Mouse (Mus musculus): ENCODE data around the gene Usp12. TPM values are rescaled to one million over a fixed set of nuclear protein-coding genes. Genes with fewer than 3 reads are reported as not detected.

Gene Usp12
- 22.1 and 23.0 TPM in 2 replicates for polyA plus RNA-seq (2015; fragmentation: Nextera tagmentation; extraction: Ambion mirVana)

DNA sequence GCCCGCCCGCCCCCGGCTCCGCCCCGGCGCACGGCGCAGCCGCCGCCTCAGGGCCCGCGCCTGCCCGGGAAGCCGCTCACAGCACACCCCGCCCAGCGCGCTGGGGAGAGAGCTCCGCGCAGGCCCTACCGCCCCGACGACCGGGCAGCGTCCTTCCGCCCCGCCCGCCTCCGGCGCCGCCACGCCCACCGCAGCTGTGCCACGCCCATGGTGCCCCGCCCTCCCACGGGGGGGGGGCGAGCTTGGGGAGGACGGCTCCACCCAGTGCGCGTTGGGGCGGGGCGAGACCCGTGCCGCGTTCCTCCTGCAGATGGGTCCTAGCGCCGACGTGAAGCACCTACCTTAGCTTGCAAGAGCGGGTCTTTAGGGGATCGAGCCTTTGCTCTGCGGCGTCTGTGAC, at the start of gene Usp12:
Gene Usp12, minus strand, starts transcription at position 154 of the 400 bp plus-strand sequence.
- WGBS: under 1% methylated on average over 31 of the region's 51 CpGs

DNA sequence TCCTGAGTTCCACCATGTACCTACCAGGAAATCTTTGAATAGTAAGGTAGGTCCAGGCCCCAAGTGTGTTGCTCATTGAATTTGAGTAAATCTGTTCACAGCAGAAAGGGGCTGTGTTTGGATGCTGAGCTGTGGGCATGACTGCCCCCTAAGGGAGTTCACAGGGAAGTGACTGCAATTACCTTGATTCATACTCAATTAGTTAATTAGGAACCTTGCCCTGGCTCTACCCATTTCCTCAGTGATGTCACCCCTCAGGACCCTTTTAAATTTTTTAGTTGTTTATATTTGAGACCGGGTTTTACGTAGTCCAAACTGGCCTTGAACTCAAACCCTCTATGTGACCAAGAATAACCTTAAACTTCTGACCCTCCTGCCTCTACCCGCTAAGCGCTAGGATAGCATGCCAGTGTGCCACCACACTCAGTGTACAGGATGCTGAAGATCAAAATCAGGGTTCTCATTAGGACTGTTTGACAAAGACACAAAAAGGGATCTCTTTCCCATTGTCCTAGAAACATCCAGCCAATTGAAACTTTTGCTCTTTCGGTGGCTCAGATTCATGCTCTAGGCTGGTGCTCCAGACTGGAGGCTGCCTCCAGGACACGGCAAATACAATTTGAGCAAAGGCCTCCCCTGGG, 49.6 kb upstream of the Usp12 start:
- H3K27ac ChIP-seq (ENCODE audit: low read length): peak overlapping the region; percentile 81
- H3K4me1 ChIP-seq (ENCODE audit: insufficient read depth, low read length): peaks cover 30% of the 10 kb centered on the region
- peaks cover 3% of the 10 kb centered on the region; the same call in 1 of the 2 replicates for H3K36me3 ChIP-seq (ENCODE audit: insufficient read depth, low read length)
- H3K4me3 ChIP-seq (ENCODE audit: low read length): peak overlapping the region; percentile 70
- peak overlapping the region; percentile 85 for H3K9ac ChIP-seq (replicated peaks; ENCODE audit: low read length)
- peak; percentile 25; the same call in 1 of the 2 replicates for ATAC-seq (ENCODE audit: low FRiP score, low TSS enrichment)
- H3K27me3 ChIP-seq (ENCODE audit: insufficient read depth, low read length): no peaks in the 10 kb centered on the region
- WGBS: 8% methylated on average over 6 of the region's 6 CpGs
- H3K4me2 ChIP-seq (replicated peaks; ENCODE audit: low read depth, low read length): peak overlapping the region; percentile 94
- no peaks in the 10 kb centered on the region for H3K9me3 ChIP-seq (ENCODE audit: low read length)

More for the DNA sequence above, at the start of gene Usp12:
- H3K4me3 ChIP-seq (ENCODE audit: low read length): peak within 1 kb of the TSS; percentile 98
- peak; percentile 98 for ATAC-seq (ENCODE audit: low FRiP score, low TSS enrichment)
- no peaks in the 10 kb centered on the region for H3K36me3 ChIP-seq (ENCODE audit: insufficient read depth, low read length)
- no peaks in the 10 kb centered on the region for H3K27me3 ChIP-seq (ENCODE audit: insufficient read depth, low read length)
- peak within 1 kb of the TSS; percentile 79 for H3K4me2 ChIP-seq (replicated peaks; ENCODE audit: low read depth, low read length)
- H3K27ac ChIP-seq (ENCODE audit: low read length): peak within 1 kb of the TSS; percentile 94
- H3K4me1 ChIP-seq (ENCODE audit: insufficient read depth, low read length): peaks cover 38% of the 10 kb centered on the region
- peak within 1 kb of the TSS; percentile 97 for H3K9ac ChIP-seq (replicated peaks; ENCODE audit: low read length)
- H3K9me3 ChIP-seq (ENCODE audit: low read length): no peaks in the 10 kb centered on the region

DNA sequence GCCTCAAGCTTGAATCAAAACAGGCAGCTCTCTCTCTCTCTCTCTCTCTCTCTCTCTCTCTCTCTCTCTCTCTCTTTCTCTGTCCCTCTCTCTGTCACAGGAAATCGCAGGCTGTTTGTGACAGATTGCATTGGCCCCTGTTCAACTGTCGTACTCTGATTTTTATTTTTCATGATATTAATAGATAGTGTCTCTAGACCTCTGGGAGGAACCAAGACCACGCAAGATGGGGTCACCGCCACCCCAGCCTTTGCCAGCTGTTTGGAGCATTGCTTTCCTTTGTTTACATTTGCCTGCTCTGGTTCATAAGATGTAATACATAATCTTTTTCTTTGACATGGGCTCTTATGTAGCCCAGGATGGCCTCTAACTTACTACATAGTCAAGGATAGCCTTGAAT, 47.2 kb upstream of the Usp12 start:
- H3K9ac ChIP-seq (replicated peaks; ENCODE audit: low read length): no peak overlapping the region
- no peaks in the 10 kb centered on the region for H3K27me3 ChIP-seq (ENCODE audit: insufficient read depth, low read length)
- no peaks in the 10 kb centered on the region for H3K9me3 ChIP-seq (ENCODE audit: low read length)
- no peak for ATAC-seq (ENCODE audit: low FRiP score, low TSS enrichment)
- H3K4me2 ChIP-seq (replicated peaks; ENCODE audit: low read depth, low read length): no peak overlapping the region
- WGBS: 80% methylated on average over 4 of the region's 4 CpGs
- no peak overlapping the region for H3K27ac ChIP-seq (ENCODE audit: low read length)
- peaks cover 25% of the 10 kb centered on the region for H3K4me1 ChIP-seq (ENCODE audit: insufficient read depth, low read length)
- no peak overlapping the region for H3K4me3 ChIP-seq (ENCODE audit: low read length)
- H3K36me3 ChIP-seq (ENCODE audit: insufficient read depth, low read length): peaks cover 12% of the 10 kb centered on the region

GRCm38 (mm10) chr5:146841301-146841700, 46.5 kb upstream of the Usp12 start:
- WGBS: 49% methylated on average over 5 of the region's 5 CpGs
- Histone ChIP-seq H3K36me3 (ENCODE audit: insufficient read depth, low read length) (peaks cover 19% of the 10 kb centered on the region), H3K9ac (replicated peaks; ENCODE audit: low read length) (no peak overlapping the region), H3K4me1 (ENCODE audit: insufficient read depth, low read length) (peaks cover 19% of the 10 kb centered on the region), H3K27me3 (ENCODE audit: insufficient read depth, low read length) (no peaks in the 10 kb centered on the region), H3K9me3 (ENCODE audit: low read length) (no peaks in the 10 kb centered on the region), H3K4me3 (ENCODE audit: low read length) (no peak overlapping the region), H3K4me2 (replicated peaks; ENCODE audit: low read depth, low read length) (no peak overlapping the region), H3K27ac (ENCODE audit: low read length) (0 out of 2 replicates have a peak overlapping the region, but pooled peaks have one; percentile 23)
- ATAC-seq (ENCODE audit: low FRiP score, low TSS enrichment): no peak

DNA sequence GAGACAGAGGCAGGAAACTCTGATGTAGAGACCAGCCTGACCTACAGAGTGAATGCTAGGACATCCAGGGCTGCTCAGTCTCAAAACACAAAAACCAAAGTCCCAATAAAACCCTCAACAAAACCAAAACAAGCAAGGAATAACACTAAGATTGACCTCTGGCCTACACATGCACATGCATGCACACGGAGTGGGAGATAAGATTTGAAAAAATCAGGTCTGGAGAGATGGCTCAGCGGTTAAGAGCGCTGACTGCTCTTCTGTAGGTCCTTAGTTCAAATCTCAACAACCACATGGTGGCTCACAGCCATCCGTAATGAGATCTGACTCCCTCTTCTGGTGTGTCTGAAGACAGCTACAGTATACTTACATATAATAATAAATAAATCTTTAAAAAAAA, 45.6 kb upstream of the Usp12 start:
- Histone ChIP-seq H3K9me3 (ENCODE audit: low read length) (no peaks in the 10 kb centered on the region), H3K9ac (replicated peaks; ENCODE audit: low read length) (no peak overlapping the region), H3K27me3 (ENCODE audit: insufficient read depth, low read length) (no peaks in the 10 kb centered on the region), H3K4me1 (ENCODE audit: insufficient read depth, low read length) (peaks cover 13% of the 10 kb centered on the region), H3K27ac (ENCODE audit: low read length) (no peak overlapping the region), H3K4me3 (ENCODE audit: low read length) (no peak overlapping the region), H3K4me2 (replicated peaks; ENCODE audit: low read depth, low read length) (no peak overlapping the region), H3K36me3 (ENCODE audit: insufficient read depth, low read length) (peaks cover 27% of the 10 kb centered on the region)
- 80% methylated on average over 4 of the region's 4 CpGs for WGBS
- no peak for ATAC-seq (ENCODE audit: low FRiP score, low TSS enrichment)

- Histone ChIP-seq H3K4me1 (ENCODE audit: insufficient read depth, low read length) (peaks cover 17% of the 10 kb centered on the region), H3K9me3 (ENCODE audit: low read length) (no peaks in the 10 kb centered on the region), H3K4me3 (ENCODE audit: low read length) (no peak overlapping the region), H3K27me3 (ENCODE audit: insufficient read depth, low read length) (no peaks in the 10 kb centered on the region), H3K9ac (replicated peaks; ENCODE audit: low read length) (no peak overlapping the region), H3K36me3 (ENCODE audit: insufficient read depth, low read length) (peaks cover 34% of the 10 kb centered on the region), H3K27ac (ENCODE audit: low read length) (peak overlapping the region; percentile 27; the same call in 1 of the 2 replicates), H3K4me2 (replicated peaks; ENCODE audit: low read depth, low read length) (no peak overlapping the region)
- 44% methylated on average over 5 of the region's 5 CpGs for WGBS
- no peak for ATAC-seq (ENCODE audit: low FRiP score, low TSS enrichment)
Observed at GRCm38 (mm10) chr5:146839760-146840159, 45.0 kb upstream of the Usp12 start.

DNA sequence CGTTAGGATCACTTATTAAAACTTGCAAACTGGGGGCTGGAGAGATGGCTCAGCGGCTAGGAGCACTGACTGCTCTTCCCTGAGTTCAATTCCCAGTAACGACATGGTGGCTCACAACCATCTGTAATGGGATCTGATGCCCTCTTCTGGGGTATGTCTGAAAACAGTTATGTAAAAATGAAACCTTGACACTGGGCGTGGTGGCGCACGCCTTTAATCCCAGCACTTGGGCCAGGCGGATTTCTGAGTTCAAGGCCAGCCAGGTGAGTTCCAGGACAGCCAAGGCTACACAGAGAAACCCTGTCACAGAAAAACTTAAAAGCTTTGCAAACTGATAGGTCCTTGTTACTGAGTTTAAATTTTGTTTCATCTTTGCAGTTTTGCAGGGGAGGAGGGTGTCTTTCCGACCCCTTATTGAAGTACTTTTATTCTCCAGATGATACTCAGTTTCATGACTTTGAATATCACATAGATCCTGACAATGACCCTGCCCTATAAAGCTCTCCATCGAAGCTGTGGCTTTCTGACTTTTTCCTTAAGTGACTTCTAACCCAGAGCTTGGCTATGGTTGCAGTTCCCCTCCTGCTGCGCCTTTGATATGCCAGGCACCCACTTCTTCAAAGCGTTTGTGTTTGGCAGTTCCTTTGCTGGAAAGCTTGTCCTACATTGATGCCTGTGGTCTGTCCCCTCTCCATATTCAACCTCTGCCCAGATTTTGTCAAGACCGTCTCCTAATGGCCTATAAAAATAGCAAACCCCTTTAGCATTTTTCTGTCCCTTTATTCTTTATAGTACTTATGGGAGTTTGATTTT, 44.2 kb upstream of the Usp12 start:
- Histone ChIP-seq H3K9ac (replicated peaks; ENCODE audit: low read length) (no peak overlapping the region), H3K4me3 (ENCODE audit: low read length) (no peak overlapping the region), H3K27ac (ENCODE audit: low read length) (no peak overlapping the region), H3K27me3 (ENCODE audit: insufficient read depth, low read length) (no peaks in the 10 kb centered on the region), H3K9me3 (ENCODE audit: low read length) (no peaks in the 10 kb centered on the region), H3K36me3 (ENCODE audit: insufficient read depth, low read length) (peaks cover 39% of the 10 kb centered on the region), H3K4me1 (ENCODE audit: insufficient read depth, low read length) (peaks cover 18% of the 10 kb centered on the region), H3K4me2 (replicated peaks; ENCODE audit: low read depth, low read length) (no peak overlapping the region)
- ATAC-seq (ENCODE audit: low FRiP score, low TSS enrichment): no peak
- 52% methylated on average over 12 of the region's 12 CpGs for WGBS

DNA sequence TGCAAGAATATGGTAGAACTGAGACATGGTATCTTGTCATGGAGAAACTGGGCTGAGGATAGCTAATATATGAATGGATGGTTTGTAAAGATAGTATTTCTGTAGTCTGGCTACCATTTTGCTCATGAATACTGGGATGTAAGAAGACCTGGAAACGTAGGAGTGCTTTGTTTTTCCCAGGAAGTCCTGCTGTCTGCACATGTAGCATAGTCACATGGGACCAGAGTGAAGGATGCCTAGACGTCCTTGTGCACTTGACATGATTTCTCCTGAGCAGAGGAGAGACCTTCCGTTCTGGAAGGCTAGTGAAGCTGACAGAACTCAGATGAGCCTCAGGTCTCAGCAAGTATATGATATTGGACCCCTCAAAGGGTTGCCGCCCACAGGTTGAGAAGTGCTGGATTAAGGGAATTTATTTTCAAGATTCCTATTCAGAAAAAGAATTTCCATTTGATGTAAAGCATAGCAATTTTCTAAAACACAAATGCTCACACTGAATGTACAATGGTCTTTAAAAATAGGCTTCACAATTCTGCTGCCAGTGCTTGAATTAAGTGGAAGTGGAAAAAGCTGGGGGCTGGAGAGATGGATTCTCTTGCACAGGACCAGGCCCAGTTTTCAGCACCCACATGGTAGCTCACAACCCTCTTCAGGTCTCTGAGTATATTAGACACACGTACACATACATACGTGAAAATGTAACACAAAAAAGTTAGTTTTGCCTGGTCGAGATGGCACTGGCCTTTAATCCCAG, 43.3 kb upstream of the Usp12 start:
- Histone ChIP-seq H3K4me2 (replicated peaks; ENCODE audit: low read depth, low read length) (no peak overlapping the region), H3K4me1 (ENCODE audit: insufficient read depth, low read length) (peaks cover 21% of the 10 kb centered on the region), H3K27me3 (ENCODE audit: insufficient read depth, low read length) (no peaks in the 10 kb centered on the region), H3K4me3 (ENCODE audit: low read length) (no peak overlapping the region), H3K27ac (ENCODE audit: low read length) (no peak overlapping the region), H3K9ac (replicated peaks; ENCODE audit: low read length) (no peak overlapping the region), H3K9me3 (ENCODE audit: low read length) (no peaks in the 10 kb centered on the region), H3K36me3 (ENCODE audit: insufficient read depth, low read length) (peaks cover 39% of the 10 kb centered on the region)
- no peak for ATAC-seq (ENCODE audit: low FRiP score, low TSS enrichment)
- 64% methylated on average over 7 of the region's 7 CpGs for WGBS

DNA sequence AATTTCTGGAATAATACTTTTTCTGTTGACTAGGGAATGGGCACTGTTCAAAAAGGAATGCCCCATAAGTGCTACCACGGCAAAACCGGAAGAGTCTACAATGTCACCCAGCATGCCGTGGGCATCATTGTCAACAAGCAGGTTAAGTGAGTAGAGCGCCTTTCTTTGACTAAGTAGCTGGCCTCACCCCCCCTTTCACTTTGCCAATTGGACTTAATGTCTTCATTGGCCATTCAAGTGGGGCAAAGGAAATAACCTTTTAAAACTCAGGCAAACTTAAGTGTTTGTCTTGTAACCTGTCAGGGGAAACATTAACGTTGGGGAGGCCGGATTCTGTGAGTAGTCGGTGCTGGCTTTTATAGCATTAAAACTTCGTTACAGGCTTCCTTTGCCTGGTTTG, 40.2 kb upstream of the Usp12 start:
- 0 out of 2 replicates have a peak overlapping the region, but pooled peaks have one; percentile 29 for H3K27ac ChIP-seq (ENCODE audit: low read length)
- no peak for ATAC-seq (ENCODE audit: low FRiP score, low TSS enrichment)
- peaks cover 22% of the 10 kb centered on the region for H3K4me1 ChIP-seq (ENCODE audit: insufficient read depth, low read length)
- H3K9me3 ChIP-seq (ENCODE audit: low read length): no peaks in the 10 kb centered on the region
- 79% methylated on average over 8 of the region's 8 CpGs for WGBS
- no peaks in the 10 kb centered on the region for H3K27me3 ChIP-seq (ENCODE audit: insufficient read depth, low read length)
- peaks cover 39% of the 10 kb centered on the region for H3K36me3 ChIP-seq (ENCODE audit: insufficient read depth, low read length)
- H3K9ac ChIP-seq (replicated peaks; ENCODE audit: low read length): no peak overlapping the region
- H3K4me3 ChIP-seq (ENCODE audit: low read length): 0 out of 2 replicates have a peak overlapping the region, but pooled peaks have one; percentile 90
- H3K4me2 ChIP-seq (replicated peaks; ENCODE audit: low read depth, low read length): no peak overlapping the region
